Mouse (Mus musculus) hindbrain, embryonic 11.5 days (tissue): Measurements from ENCODE around the gene Slfn4. TPM values are rescaled to one million over a fixed set of nuclear protein-coding genes. Genes with fewer than 3 reads are reported as not detected.

Source experiments
- ATAC-seq: fragments of 200-750 bp; cut with Nextera tagmentation; 2 replicates; pipeline ENCODE4 v1.8.0; 2017; ENCODE audit warnings: mild to moderate bottlenecking, moderate TSS enrichment, moderate library complexity; ENCODE audit not compliant: low FRiP score
- DNase-seq: peaks from one replicate; pipeline ENCODE4 v3.0.0-alpha.2; 2015; ENCODE audit warnings: low spot score
- H3K27ac ChIP-seq: fragments of 300-500 bp; sonication (generic); 2 replicates; pipeline ENCODE4 v1.5.1; 2014; ENCODE audit warnings: mild to moderate bottlenecking, low read depth, low read length
- H3K27me3 ChIP-seq: fragments of 300-500 bp; sonication (generic); 2 replicates; pipeline ENCODE4 v1.6.1; 2014; ENCODE audit warnings: mild to moderate bottlenecking, low read length, moderate library complexity, mixed read lengths; ENCODE audit not compliant: control insufficient read depth, insufficient read depth
- H3K36me3 ChIP-seq: fragments of 300-500 bp; sonication (generic); 2 replicates; pipeline ENCODE4 v1.6.1; 2014; ENCODE audit warnings: mild to moderate bottlenecking, low read length, moderate library complexity, mixed read lengths; ENCODE audit not compliant: control insufficient read depth, insufficient read depth
- H3K4me1 ChIP-seq: fragments of 300-500 bp; sonication (generic); replicated peaks from 2 replicates; pipeline ENCODE4 v1.6.1; 2014; ENCODE audit warnings: low read length, mixed read lengths; ENCODE audit not compliant: control insufficient read depth, insufficient read depth
- H3K4me2 ChIP-seq: fragments of 300-500 bp; sonication (generic); replicated peaks from 2 replicates; pipeline ENCODE4 v1.6.1; 2014; ENCODE audit warnings: mild to moderate bottlenecking, low read depth, low read length
- H3K4me3 ChIP-seq: fragments of 300-500 bp; sonication (generic); 2 replicates; pipeline ENCODE4 v1.5.1; 2014; ENCODE audit warnings: low read depth, low read length
- H3K9ac ChIP-seq: fragments of 300-500 bp; sonication (generic); 2 replicates; pipeline ENCODE4 v1.6.1; 2014; ENCODE audit warnings: low read depth, low read length
- H3K9me3 ChIP-seq: fragments of 300-500 bp; sonication (generic); 2 replicates; pipeline ENCODE4 v1.6.1; 2016; ENCODE audit warnings: low read length; ENCODE audit not compliant: control insufficient read depth
- WGBS: fragments of 180-500 bp; shearing (Covaris S2); extraction: QIAGEN DNeasy Blood & Tissue Kit; methylation state at CpG from one replicate; pipeline ENCODE4 v1.1.7; 2014; 5-methylcytosine and 5-hydroxymethylcytosine counted together
- polyA plus RNA-seq: library from polyadenylated mRNA; unstranded; fragments of >200 nt; fragmentation: Nextera tagmentation; extraction: Ambion mirVana; gene quantifications from 2 replicates; pipeline ENCODE4 v1.2.1, GENCODE M21; 2014

Gene Slfn4
- polyA plus RNA-seq, 1 experiment from 2014 or later, result not detected

DNA sequence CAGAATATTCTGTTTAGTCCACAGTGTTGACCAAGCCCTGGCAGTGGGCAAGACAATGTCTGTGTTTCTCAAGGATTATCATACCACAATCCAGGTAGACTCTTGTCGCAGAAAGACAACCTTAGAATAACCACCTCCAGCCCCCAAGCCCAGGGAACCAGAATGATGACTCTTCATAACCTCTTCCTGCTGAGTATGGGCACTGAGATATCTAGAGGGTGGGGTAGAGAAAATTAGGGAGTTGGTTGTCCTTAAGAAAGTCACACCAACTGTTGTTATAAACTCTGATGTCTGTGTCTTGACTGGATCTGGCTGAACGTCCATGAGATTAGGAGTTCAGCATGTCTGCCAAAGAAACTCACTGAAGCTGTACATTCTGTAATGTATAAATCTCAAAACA is 63.4 kb downstream of the Slfn4 start:
- Histone ChIP-seq H3K4me2 (no peak overlapping the region), H3K9ac (no peak overlapping the region)
- 88% methylated on average over 2 of the region's 2 CpGs for WGBS

DNA sequence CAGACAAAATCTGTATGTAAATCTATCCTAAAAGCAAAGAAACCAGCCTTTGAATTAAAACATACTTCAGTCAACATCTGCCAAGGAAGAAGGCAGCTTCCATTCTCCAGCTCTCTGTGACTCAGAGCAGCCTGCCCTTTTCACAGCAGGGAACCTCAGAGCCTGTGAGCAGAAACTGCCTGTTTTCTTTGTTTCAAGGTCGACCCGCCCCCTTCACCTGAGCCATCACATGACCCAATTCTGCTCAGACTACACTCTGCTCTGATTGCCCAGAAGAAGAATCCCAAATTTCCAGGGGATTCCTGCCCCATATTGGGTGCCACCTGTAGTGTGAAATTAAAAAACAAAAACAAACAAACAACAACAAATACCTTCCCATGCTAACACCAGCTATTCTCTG is 64.8 kb downstream of the Slfn4 start:
- Histone ChIP-seq H3K4me1 (no peaks in the 10 kb centered on the region), H3K27ac (no peak overlapping the region), H3K4me3 (no peak overlapping the region), H3K9me3 (no peaks in the 10 kb centered on the region), H3K4me2 (no peak overlapping the region), H3K9ac (no peak overlapping the region), H3K36me3 (no peaks in the 10 kb centered on the region), H3K27me3 (no peaks in the 10 kb centered on the region)
- ATAC-seq, result no peak
- no peak for DNase-seq
- 9% methylated on average over 2 of the region's 2 CpGs for WGBS

More for the DNA sequence above, 63.4 kb downstream of the Slfn4 start:
- Histone ChIP-seq H3K36me3 (no peaks in the 10 kb centered on the region), H3K9me3 (no peaks in the 10 kb centered on the region), H3K4me1 (no peaks in the 10 kb centered on the region), H3K27me3 (no peaks in the 10 kb centered on the region), H3K27ac (no peak overlapping the region), H3K4me3 (no peak overlapping the region)
- DNase-seq (no peak), ATAC-seq (no peak)

Other genes with a start within 250 kb of the Slfn4 start
- gene Slfn5, start 223.8 kb upstream of the Slfn4 start, polyA plus RNA-seq, result 0.85 and 1.3 TPM in 2 replicates
- gene Slfn9, start 183.4 kb upstream of the Slfn4 start, polyA plus RNA-seq, result 9.7 and 10.1 TPM in 2 replicates
- 0.28 TPM in 2 replicates for gene Slfn8, start 154.4 kb upstream of the Slfn4 start, polyA plus RNA-seq
- gene Slfn2, start 110.1 kb upstream of the Slfn4 start, polyA plus RNA-seq, result 1.5 and 1.6 TPM in 2 replicates
- not detected in 2 replicates for gene Slfn1, start 58.3 kb upstream of the Slfn4 start, polyA plus RNA-seq
- 0.26 and 0.50 TPM in 2 replicates for gene Slfn3, start 16.1 kb downstream of the Slfn4 start, polyA plus RNA-seq
- 0.70 and 0.86 TPM in 2 replicates for gene Slfn14, start 111.5 kb downstream of the Slfn4 start, polyA plus RNA-seq
- 121 and 136 TPM in 2 replicates for gene Ap2b1, start 123.8 kb downstream of the Slfn4 start, polyA plus RNA-seq
- gene Pex12, start 127.4 kb downstream of the Slfn4 start, polyA plus RNA-seq, result 17.0 and 20.3 TPM in 2 replicates
- 4.2 TPM in 2 replicates for gene Rasl10b, start 234.0 kb downstream of the Slfn4 start, polyA plus RNA-seq